ENCODE assay signal across 8 mouse cellular contexts in the genomic region with DNA sequence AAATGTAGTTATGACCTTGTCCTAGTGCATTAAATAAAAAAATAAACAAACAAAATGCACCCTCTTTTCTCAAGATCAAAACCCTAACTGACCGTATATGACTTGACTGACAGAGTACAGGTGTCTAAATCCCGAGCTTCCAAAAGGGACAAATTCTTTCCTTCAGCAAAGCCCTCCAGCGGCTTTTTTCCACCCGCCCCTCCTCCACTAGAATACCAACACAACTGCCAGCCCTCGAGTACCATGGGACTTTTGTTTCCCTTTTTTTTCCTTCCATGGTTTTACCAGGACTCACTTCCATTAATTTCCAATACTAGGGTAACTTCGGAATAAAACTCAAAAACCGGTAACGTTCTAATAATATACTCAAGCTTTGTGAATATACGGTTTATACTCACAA. TPM values are rescaled to one million over a fixed set of nuclear protein-coding genes. Genes with fewer than 3 reads are reported as not detected.
A peak's percentile ranks its signal among the peaks of the same experiment; 100 is the strongest.
DNase-seq lines count a peak whose midpoint lies in the region; ATAC-seq and TF ChIP-seq lines count a peak whose summit lies in the region.

No protein-coding gene starts in this region.

- no peak for ATAC-seq in liver, embryonic 14.5 days (ENCODE audit: insufficient read depth)
- ATAC-seq in stomach, embryonic 14.5 days (ENCODE audit: insufficient number of reproducible peaks, insufficient read depth, low FRiP score, low read depth) = no peak
- no peak for ATAC-seq in monocyte, adult 5-6 weeks (replicated peaks; ENCODE audit: insufficient number of reproducible peaks, low FRiP score, low TSS enrichment, poor library complexity, severe bottlenecking)

- intact Hi-C loops in gastrocnemius, adult 2 months (cut with DNase I) = loop anchor here (5.0 kb wide), 3 partner anchors 35 to 1910 kb away; partner anchors contain the start of gene Malsu1

- peak overlapping the region; percentile 98 for H3K27ac ChIP-seq in gastrocnemius, adult 2 months
- no peak overlapping the region for H3K27ac ChIP-seq in cortical plate, adult 2 months (ENCODE audit: insufficient read depth, low read length)
- H3K27ac ChIP-seq in liver, embryonic 14.5 days = peak overlapping the region; percentile 93; the same call in 1 of the 2 replicates
- H3K27ac ChIP-seq in stomach, embryonic 14.5 days (ENCODE audit: low read length) = no peak overlapping the region; the same call in 1 of the 2 replicates

- peak overlapping the region; percentile 92 for H3K4me2 ChIP-seq in liver, embryonic 14.5 days (ENCODE audit: low read depth)
- peak overlapping the region; percentile 68 for H3K4me2 ChIP-seq in stomach, embryonic 14.5 days (replicated peaks; ENCODE audit: low read depth, low read length)

- no peak for TF ChIP-seq POLR2A in cortical plate, adult 2 months (IDR thresholded peaks at IDR 0.05; ENCODE audit: extremely low read depth, insufficient read depth, low read length)

- peak; percentile 33 for DNase-seq in gastrocnemius, adult 2 months
- DNase-seq in gastrocnemius, postnatal 10 days = no peak
- DNase-seq in heart, postnatal 4 days = peak; percentile 19
- no peak for DNase-seq in liver, embryonic 14.5 days (ENCODE audit: low read depth in 3 of 3, low spot score in 3 of 3)
- no peak for DNase-seq in thymus, postnatal 10 days (ENCODE audit: low spot score in 2 of 2)

- no peaks in the 10 kb centered on the region for H3K27me3 ChIP-seq in liver, embryonic 14.5 days (ENCODE audit: control insufficient read depth, insufficient read depth, low read length)
- no peaks in the 10 kb centered on the region for H3K27me3 ChIP-seq in stomach, embryonic 14.5 days (ENCODE audit: control insufficient read depth, insufficient read depth, low read length)

- H3K4me3 ChIP-seq in gastrocnemius, adult 2 months = peak overlapping the region; percentile 81
- H3K4me3 ChIP-seq in cortical plate, adult 2 months (ENCODE audit: insufficient read depth, low read length) = peak overlapping the region; percentile 84
- H3K4me3 ChIP-seq in liver, embryonic 14.5 days (ENCODE audit: insufficient read depth in 1 of 2, low read depth in 2 of 2, low read length in 2 of 2) = peak overlapping the region; percentile 88 to 100
- H3K4me3 ChIP-seq in stomach, embryonic 14.5 days (ENCODE audit: low read depth, low read length) = peak overlapping the region; percentile 100

- peaks cover 1% of the 10 kb centered on the region; the same call in 1 of the 2 replicates for H3K4me1 ChIP-seq in cortical plate, adult 2 months (ENCODE audit: control insufficient read depth, insufficient read depth, low read length)
- H3K4me1 ChIP-seq in liver, embryonic 14.5 days (replicated peaks; ENCODE audit: control insufficient read depth in 2 of 2, insufficient read depth in 2 of 2, low read length in 1 of 2) = peaks cover 16 to 21% of the 10 kb centered on the region in 2 experiments
- peaks cover 28% of the 10 kb centered on the region for H3K4me1 ChIP-seq in stomach, embryonic 14.5 days (ENCODE audit: control insufficient read depth, insufficient read depth, low read length)

- no peaks in the 10 kb centered on the region for H3K36me3 ChIP-seq in liver, embryonic 14.5 days (replicated peaks; ENCODE audit: control insufficient read depth, insufficient read depth, low read depth)
- no peaks in the 10 kb centered on the region for H3K36me3 ChIP-seq in stomach, embryonic 14.5 days (ENCODE audit: control insufficient read depth, insufficient read depth, low read length)

- no peak for TF ChIP-seq EP300 in liver, embryonic 14.5 days (IDR thresholded peaks at IDR 0.05; ENCODE audit: low read depth)

- no peak for TF ChIP-seq CTCF in gastrocnemius, adult 2 months (IDR thresholded peaks at IDR 0.05)
- no peak for TF ChIP-seq CTCF in cortical plate, adult 2 months (IDR thresholded peaks at IDR 0.05; ENCODE audit: extremely low read depth, insufficient read depth, low read length)
- TF ChIP-seq CTCF in liver, embryonic 14.5 days (IDR thresholded peaks at IDR 0.05; ENCODE audit: low read depth) = no peak

- H3K9ac ChIP-seq in liver, embryonic 14.5 days (replicated peaks) = peak overlapping the region; percentile 100
- peak overlapping the region; percentile 99 for H3K9ac ChIP-seq in stomach, embryonic 14.5 days (replicated peaks; ENCODE audit: low read depth, low read length)

- no peaks in the 10 kb centered on the region for H3K9me3 ChIP-seq in liver, embryonic 14.5 days (ENCODE audit: control insufficient read depth, low read length)
- no peaks in the 10 kb centered on the region for H3K9me3 ChIP-seq in stomach, embryonic 14.5 days (ENCODE audit: control insufficient read depth, low read depth, low read length)

- WGBS in liver, embryonic 14.5 days (ENCODE audit: insufficient replicate concordance) = under 1% methylated on average over 9 of the region's 9 CpGs
- WGBS in stomach, embryonic 14.5 days = 0% methylated on average over 9 of the region's 9 CpGs

RNA-seq across cellular contexts. Expression of gene Tra2a, which starts 1.4 kb away (rescaled TPM):
- 10 to 100 TPM; 15.0 to 30.8 TPM for total RNA-seq in gastrocnemius, adult 2 months (2021)
- total RNA-seq in gastrocnemius, postnatal 10 days (2021) = 10 to 100 TPM; 20.7 to 30.8 TPM
- polyA plus RNA-seq in cortical plate, adult 2 months (2012; rRNA removed) = 111 and 113 TPM in 2 replicates
- total RNA-seq in heart, postnatal 4 days (2021) = 10 to 100 TPM; 41.3 to 49.4 TPM
- 46.4 and 61.4 TPM in 2 replicates for polyA plus RNA-seq in liver, embryonic 14.5 days (2012; rRNA removed)
- polyA plus RNA-seq in liver, embryonic 14.5 days (2014; fragmentation: Nextera tagmentation; extraction: Ambion mirVana) = 16.1 and 16.4 TPM in 2 replicates
- polyA plus RNA-seq in stomach, embryonic 14.5 days (2014; fragmentation: Nextera tagmentation; extraction: Ambion mirVana) = 61.2 and 65.1 TPM in 2 replicates
- 185 to 235 TPM (median 209 TPM) in 3 replicates for total RNA-seq in monocyte, adult 5-6 weeks (2017)

RNA-seq across cellular contexts. Expression of gene Igf2bp3, which starts 47.7 kb away (rescaled TPM):
- under 1 TPM; 0.06 to 0.13 TPM for total RNA-seq in gastrocnemius, adult 2 months (2021)
- total RNA-seq in gastrocnemius, postnatal 10 days (2021) = 1 to 10 TPM; 4.3 to 5.5 TPM
- polyA plus RNA-seq in cortical plate, adult 2 months (2012; rRNA removed) = 0.02 TPM in 1 of 2 replicates, not detected in the other
- total RNA-seq in heart, postnatal 4 days (2021) = 10 to 100 TPM; 17.2 to 18.5 TPM
- 5.0 and 7.6 TPM in 2 replicates for polyA plus RNA-seq in liver, embryonic 14.5 days (2012; rRNA removed)
- 14.0 and 15.4 TPM in 2 replicates for polyA plus RNA-seq in liver, embryonic 14.5 days (2014; fragmentation: Nextera tagmentation; extraction: Ambion mirVana)
- 85.5 and 86.8 TPM in 2 replicates for polyA plus RNA-seq in stomach, embryonic 14.5 days (2014; fragmentation: Nextera tagmentation; extraction: Ambion mirVana)
- 0.19 to 0.29 TPM in 2 of 3 replicates, not detected in the other for total RNA-seq in monocyte, adult 5-6 weeks (2017)

RNA-seq across cellular contexts. Expression of gene Ccdc126, which starts 56.7 kb away (rescaled TPM):
- total RNA-seq in gastrocnemius, adult 2 months (2021) = 1 to 10 TPM; 1.9 to 2.4 TPM
- 1 to 10 TPM; 2.0 TPM for total RNA-seq in gastrocnemius, postnatal 10 days (2021)
- 8.4 and 9.4 TPM in 2 replicates for polyA plus RNA-seq in cortical plate, adult 2 months (2012; rRNA removed)
- 1 to 10 TPM; 4.4 to 4.9 TPM for total RNA-seq in heart, postnatal 4 days (2021)
- 0.79 and 1.4 TPM in 2 replicates for polyA plus RNA-seq in liver, embryonic 14.5 days (2012; rRNA removed)
- 2.6 and 3.0 TPM in 2 replicates for polyA plus RNA-seq in liver, embryonic 14.5 days (2014; fragmentation: Nextera tagmentation; extraction: Ambion mirVana)
- polyA plus RNA-seq in stomach, embryonic 14.5 days (2014; fragmentation: Nextera tagmentation; extraction: Ambion mirVana) = 12.7 and 13.3 TPM in 2 replicates
- 1.3 to 4.2 TPM (median 3.2 TPM) in 3 replicates for total RNA-seq in monocyte, adult 5-6 weeks (2017)

Comparison
In these comparisons a context has a peak if more than half of its experiments do, and no peak if none do; other contexts are left out.
1. DNase-seq: peak in gastrocnemius, adult 2 months (single experiment) and heart, postnatal 4 days (single experiment); none in gastrocnemius, postnatal 10 days (single experiment), liver, embryonic 14.5 days (0 of 3) and thymus, postnatal 10 days (0 of 2).
2. H3K27ac ChIP-seq: peak in gastrocnemius, adult 2 months (single experiment) and liver, embryonic 14.5 days (single experiment); none in cortical plate, adult 2 months (single experiment) and stomach, embryonic 14.5 days (single experiment).
3. Peak in every context shown above with its lines, with median percentiles within 50 percentile points of each other: H3K4me3 ChIP-seq.